Mouse (Mus musculus): Measurements from ENCODE around the gene Camk1. TPM values are rescaled to one million over a fixed set of nuclear protein-coding genes. Genes with fewer than 3 reads are reported as not detected.

Camk1 gene
- total and polyA plus RNA-seq, 2 experiments, result 15.6 to 16.1 TPM

- H3K27ac ChIP-seq (replicated peaks; ENCODE audit: insufficient read depth, low read depth, low read length), result peak overlapping the region; percentile 68
- 10% methylated on average over 2 of the region's 2 CpGs for WGBS
- H3K4me1 ChIP-seq (ENCODE audit: control insufficient read depth, insufficient read depth, low read length), result peaks cover 5% of the 10 kb centered on the region
- DNase-seq (ENCODE audit: extremely low read depth, low read depth, low spot score), result peak; percentile 49
- H3K4me3 ChIP-seq (ENCODE audit: insufficient read depth, low read depth, low read length), result no peak overlapping the region
- no peaks in the 10 kb centered on the region for H3K36me3 ChIP-seq (ENCODE audit: control insufficient read depth, insufficient read depth, low read length)
- no peaks in the 10 kb centered on the region for H3K79me2 ChIP-seq (ENCODE audit: control insufficient read depth, insufficient read depth, low read length)
- H3K9ac ChIP-seq (ENCODE audit: low read depth, low read length), result no peak overlapping the region
- TF ChIP-seq POLR2A (IDR thresholded peaks at IDR 0.05; ENCODE audit: extremely low read depth, insufficient read depth, low read length) (no peak), CTCF (IDR thresholded peaks at IDR 0.05; ENCODE audit: low read depth, low read length) (no peak)
- H3K27me3 ChIP-seq (ENCODE audit: control insufficient read depth, insufficient read depth, low read length), result no peaks in the 10 kb centered on the region
Measured at GRCm38 (mm10) chr6:113344321-113344720, 537 bp upstream of the Camk1 start.

DNA sequence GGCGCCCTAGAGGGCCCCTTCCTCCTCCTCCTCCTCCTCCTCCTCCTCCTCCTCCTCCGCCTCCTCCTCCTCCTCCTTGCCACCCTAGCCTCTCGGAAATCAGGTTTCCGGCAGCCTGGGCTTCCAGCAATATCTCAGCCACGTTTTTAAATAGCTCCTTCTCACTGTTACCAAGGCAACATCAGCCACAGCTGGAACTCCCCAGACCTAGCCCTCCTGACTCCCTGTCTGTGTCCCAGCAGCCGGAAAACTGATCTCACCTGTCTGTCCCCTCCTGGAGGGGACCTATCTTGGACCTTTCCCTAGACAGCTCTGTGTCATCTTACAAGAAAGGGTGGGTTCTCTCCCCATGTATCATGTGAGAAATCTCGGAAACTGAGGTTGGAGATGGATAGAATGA is 1.5 kb downstream of the Camk1 start:
- WGBS, result 74% methylated on average over 3 of the region's 7 CpGs

DNA sequence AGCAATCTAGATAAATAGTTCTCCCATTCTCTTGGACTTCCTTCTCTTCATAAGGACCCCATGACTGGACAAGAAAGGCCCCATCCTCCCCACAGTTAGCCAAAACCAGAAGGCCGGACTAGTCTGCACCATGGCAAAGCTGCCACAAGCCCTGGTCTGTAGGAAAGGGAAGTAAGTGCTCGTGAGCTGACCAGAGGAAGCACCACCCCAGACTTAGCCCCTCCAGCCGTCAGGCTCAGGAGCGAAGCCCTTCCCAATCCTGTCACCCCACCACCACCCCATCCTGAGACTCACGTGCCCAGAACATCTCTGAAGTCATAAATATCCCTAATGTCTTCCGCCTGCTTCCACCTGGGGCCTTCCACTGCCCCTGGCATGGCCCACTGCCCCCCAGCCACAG is 2.2 kb downstream of the Camk1 start:
- WGBS, result 86% methylated on average over 6 of the region's 6 CpGs
- H3K79me2 ChIP-seq (ENCODE audit: control insufficient read depth, insufficient read depth, low read length), result no peaks in the 10 kb centered on the region
- no peaks in the 10 kb centered on the region for H3K27me3 ChIP-seq (ENCODE audit: control insufficient read depth, insufficient read depth, low read length)
- no peak for DNase-seq (ENCODE audit: extremely low read depth, low read depth, low spot score)
- H3K27ac ChIP-seq (replicated peaks; ENCODE audit: insufficient read depth, low read depth, low read length), result no peak overlapping the region
- no peak overlapping the region for H3K4me3 ChIP-seq (ENCODE audit: insufficient read depth, low read depth, low read length)
- peaks cover 3% of the 10 kb centered on the region; the same call in 1 of the 2 replicates for H3K36me3 ChIP-seq (ENCODE audit: control insufficient read depth, insufficient read depth, low read length)
- no peak overlapping the region for H3K9ac ChIP-seq (ENCODE audit: low read depth, low read length)
- TF ChIP-seq POLR2A (IDR thresholded peaks at IDR 0.05; ENCODE audit: extremely low read depth, insufficient read depth, low read length), result no peak
- TF ChIP-seq CTCF (IDR thresholded peaks at IDR 0.05; ENCODE audit: low read depth, low read length), result no peak
- H3K4me1 ChIP-seq (ENCODE audit: control insufficient read depth, insufficient read depth, low read length), result peaks cover 5% of the 10 kb centered on the region

More for the DNA sequence above, 1.5 kb downstream of the Camk1 start:
- Histone ChIP-seq H3K4me1 (ENCODE audit: control insufficient read depth, insufficient read depth, low read length) (peaks cover 5% of the 10 kb centered on the region), H3K9ac (ENCODE audit: low read depth, low read length) (no peak overlapping the region), H3K79me2 (ENCODE audit: control insufficient read depth, insufficient read depth, low read length) (no peaks in the 10 kb centered on the region), H3K27me3 (ENCODE audit: control insufficient read depth, insufficient read depth, low read length) (no peaks in the 10 kb centered on the region), H3K27ac (replicated peaks; ENCODE audit: insufficient read depth, low read depth, low read length) (no peak overlapping the region), H3K4me3 (ENCODE audit: insufficient read depth, low read depth, low read length) (no peak overlapping the region), H3K36me3 (ENCODE audit: control insufficient read depth, insufficient read depth, low read length) (peaks cover 2% of the 10 kb centered on the region; the same call in 1 of the 2 replicates)
- TF ChIP-seq CTCF (IDR thresholded peaks at IDR 0.05; ENCODE audit: low read depth, low read length) (no peak), POLR2A (IDR thresholded peaks at IDR 0.05; ENCODE audit: extremely low read depth, insufficient read depth, low read length) (no peak)
- DNase-seq (ENCODE audit: extremely low read depth, low read depth, low spot score), result no peak

DNA sequence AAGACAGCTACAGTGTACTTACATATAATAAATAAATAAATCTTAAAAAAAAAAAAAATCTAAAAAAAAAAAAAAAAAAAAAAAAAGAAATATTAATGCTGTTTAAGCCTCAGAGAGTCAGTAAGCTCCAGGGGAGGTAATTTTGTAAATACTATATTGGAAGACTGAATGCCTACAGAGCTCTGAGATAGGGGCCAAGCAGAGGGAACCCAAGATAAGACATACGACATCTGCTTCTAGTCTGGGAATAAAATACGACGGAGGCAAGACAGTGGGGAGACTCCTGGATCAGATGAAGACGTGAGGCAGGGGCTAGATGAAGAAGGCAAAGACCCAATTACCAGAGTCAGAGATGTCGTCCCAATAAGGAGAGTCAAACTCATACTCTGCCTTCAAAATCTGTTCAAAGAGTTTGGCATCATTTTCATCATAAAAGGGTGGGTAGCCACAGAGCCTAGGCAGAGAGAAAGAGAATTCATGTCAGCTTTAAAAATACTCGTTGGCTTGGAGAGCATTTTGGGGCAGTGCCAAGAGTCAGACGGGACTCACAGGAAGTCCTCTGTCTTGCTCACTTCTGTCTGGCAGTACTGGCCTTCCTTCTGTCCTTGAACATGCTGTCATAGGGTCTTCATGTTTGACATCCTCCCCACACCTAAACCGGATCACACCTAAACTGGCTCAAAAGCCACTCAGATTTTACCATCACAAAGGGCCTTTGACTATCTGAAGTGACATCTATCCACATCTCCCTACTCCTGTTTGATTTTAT is 6.7 kb downstream of the Camk1 start:
- 60% methylated on average over 8 of the region's 8 CpGs for WGBS
- H3K36me3 ChIP-seq (ENCODE audit: control insufficient read depth, insufficient read depth, low read length), result peaks cover 16% of the 10 kb centered on the region; the same call in 1 of the 2 replicates
- no peak overlapping the region for H3K4me3 ChIP-seq (ENCODE audit: insufficient read depth, low read depth, low read length)
- H3K79me2 ChIP-seq (ENCODE audit: control insufficient read depth, insufficient read depth, low read length), result no peaks in the 10 kb centered on the region
- H3K9ac ChIP-seq (ENCODE audit: low read depth, low read length), result no peak overlapping the region
- TF ChIP-seq CTCF (IDR thresholded peaks at IDR 0.05; ENCODE audit: low read depth, low read length) (no peak), POLR2A (IDR thresholded peaks at IDR 0.05; ENCODE audit: extremely low read depth, insufficient read depth, low read length) (no peak)
- DNase-seq (ENCODE audit: extremely low read depth, low read depth, low spot score), result peak; percentile 32
- no peaks in the 10 kb centered on the region for H3K27me3 ChIP-seq (ENCODE audit: control insufficient read depth, insufficient read depth, low read length)
- H3K27ac ChIP-seq (replicated peaks; ENCODE audit: insufficient read depth, low read depth, low read length), result no peak overlapping the region
- H3K4me1 ChIP-seq (ENCODE audit: control insufficient read depth, insufficient read depth, low read length), result no peaks in the 10 kb centered on the region

DNA sequence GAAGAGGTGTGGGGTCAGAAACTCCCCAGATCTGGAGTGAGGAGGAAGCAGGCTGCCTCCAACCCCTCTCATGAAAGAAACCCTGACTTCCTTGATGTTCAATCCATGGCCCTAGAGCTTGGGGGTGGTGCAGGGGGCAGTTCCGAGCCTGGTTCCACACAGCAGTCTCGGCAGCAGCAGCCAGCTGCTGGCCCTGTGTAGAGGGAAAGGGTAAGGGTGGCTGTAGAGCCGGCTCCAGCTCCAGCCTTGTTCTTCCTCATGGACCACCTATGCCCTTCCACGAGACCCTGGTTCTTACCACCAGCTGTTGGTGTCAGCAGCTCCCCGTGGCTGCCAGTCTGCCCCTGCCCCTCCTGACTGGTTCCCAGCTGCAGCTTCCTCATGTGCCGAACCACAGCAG is 9.6 kb downstream of the Camk1 start:
- no peak overlapping the region for H3K4me3 ChIP-seq (ENCODE audit: insufficient read depth, low read depth, low read length)

More for the DNA sequence above, 9.6 kb downstream of the Camk1 start:
- WGBS, result 79% methylated on average over 6 of the region's 6 CpGs
- H3K9ac ChIP-seq (ENCODE audit: low read depth, low read length), result no peak overlapping the region
- peaks cover 22% of the 10 kb centered on the region; the same call in 1 of the 2 replicates for H3K36me3 ChIP-seq (ENCODE audit: control insufficient read depth, insufficient read depth, low read length)
- no peak for TF ChIP-seq CTCF (IDR thresholded peaks at IDR 0.05; ENCODE audit: low read depth, low read length)
- TF ChIP-seq POLR2A (IDR thresholded peaks at IDR 0.05; ENCODE audit: extremely low read depth, insufficient read depth, low read length), result no peak
- no peaks in the 10 kb centered on the region for H3K4me1 ChIP-seq (ENCODE audit: control insufficient read depth, insufficient read depth, low read length)
- H3K79me2 ChIP-seq (ENCODE audit: control insufficient read depth, insufficient read depth, low read length), result no peaks in the 10 kb centered on the region
- no peak overlapping the region for H3K27ac ChIP-seq (replicated peaks; ENCODE audit: insufficient read depth, low read depth, low read length)
- no peaks in the 10 kb centered on the region for H3K27me3 ChIP-seq (ENCODE audit: control insufficient read depth, insufficient read depth, low read length)
- DNase-seq (ENCODE audit: extremely low read depth, low read depth, low spot score), result no peak

Data from liver, adult 2 months (tissue).